Mouse (Mus musculus): ENCODE measurements at regions not wholly inside any gene's neighbourhood (a gene's known extent, or its start where the extent isn't known, plus 50 kb on each side); places are given as distances from the start of the nearest gene placed in this dataset.

- no peak for DNase-seq (ENCODE audit: low spot score)
- WGBS: 85% methylated on average over 13 of the region's 13 CpGs
- H3K27ac ChIP-seq (replicated peaks): no peak overlapping the region
These were observed 253.4 kb upstream of the Hnrnpa3 start for GRCm38 (mm10) chr2:75405524-75406214.

GRCm38 (mm10) chr2:75406721-75407455, 252.2 kb upstream of the Hnrnpa3 start:
- Histone ChIP-seq H3K36me3 (no peaks in the 10 kb centered on the region), H3K4me3 (no peak overlapping the region), H3K27me3 (ENCODE audit: low read depth, poor library complexity, severe bottlenecking) (no peaks in the 10 kb centered on the region), H3K9me3 (replicated peaks) (no peaks in the 10 kb centered on the region), H3K4me1 (peaks cover 21% of the 10 kb centered on the region), H3K27ac (replicated peaks) (no peak overlapping the region)
- WGBS: 78% methylated on average over 6 of the region's 6 CpGs
- DNase-seq (ENCODE audit: low spot score): no peak

More at GRCm38 (mm10) chr2:75405524-75406214, 253.4 kb upstream of the Hnrnpa3 start:
- Histone ChIP-seq H3K36me3 (no peaks in the 10 kb centered on the region), H3K4me3 (no peak overlapping the region), H3K27me3 (ENCODE audit: low read depth, poor library complexity, severe bottlenecking) (no peaks in the 10 kb centered on the region), H3K4me1 (peaks cover 21% of the 10 kb centered on the region), H3K9me3 (replicated peaks) (no peaks in the 10 kb centered on the region)

GRCm38 (mm10) chr2:75407560-75407959, 251.5 kb upstream of the Hnrnpa3 start:
- no peak for DNase-seq (ENCODE audit: low spot score)
- Histone ChIP-seq H3K4me3 (no peak overlapping the region), H3K9me3 (replicated peaks) (no peaks in the 10 kb centered on the region), H3K36me3 (no peaks in the 10 kb centered on the region), H3K27me3 (ENCODE audit: low read depth, poor library complexity, severe bottlenecking) (no peaks in the 10 kb centered on the region), H3K27ac (replicated peaks) (no peak overlapping the region), H3K4me1 (peaks cover 21% of the 10 kb centered on the region)
- 81% methylated on average over 4 of the region's 4 CpGs for WGBS

GRCm38 (mm10) chr2:75408016-75408415, 251.0 kb upstream of the Hnrnpa3 start:
- no peak for DNase-seq (ENCODE audit: low spot score)
- 93% methylated on average over 2 of the region's 2 CpGs for WGBS
- H3K4me1 ChIP-seq: peaks cover 21% of the 10 kb centered on the region

GRCm38 (mm10) chr2:75409806-75410205, 249.3 kb upstream of the Hnrnpa3 start:
- no peak overlapping the region for H3K27ac ChIP-seq (replicated peaks)
- no peaks in the 10 kb centered on the region for H3K36me3 ChIP-seq
- no peak for DNase-seq (ENCODE audit: low spot score)
- WGBS: 89% methylated on average over 7 of the region's 7 CpGs
- H3K4me1 ChIP-seq: peaks cover 19% of the 10 kb centered on the region
- no peak overlapping the region for H3K4me3 ChIP-seq
- H3K27me3 ChIP-seq (ENCODE audit: low read depth, poor library complexity, severe bottlenecking): no peaks in the 10 kb centered on the region
- H3K9me3 ChIP-seq (replicated peaks): no peaks in the 10 kb centered on the region

More at GRCm38 (mm10) chr2:75408016-75408415, 251.0 kb upstream of the Hnrnpa3 start:
- no peaks in the 10 kb centered on the region for H3K9me3 ChIP-seq (replicated peaks)
- no peak overlapping the region for H3K27ac ChIP-seq (replicated peaks)
- H3K4me3 ChIP-seq: no peak overlapping the region
- H3K27me3 ChIP-seq (ENCODE audit: low read depth, poor library complexity, severe bottlenecking): no peaks in the 10 kb centered on the region
- no peaks in the 10 kb centered on the region for H3K36me3 ChIP-seq

GRCm38 (mm10) chr2:75412735-75413134, 246.3 kb upstream of the Hnrnpa3 start:
- no peak for DNase-seq (ENCODE audit: low spot score)
- Histone ChIP-seq H3K4me3 (no peak overlapping the region), H3K27ac (replicated peaks) (no peak overlapping the region), H3K27me3 (ENCODE audit: low read depth, poor library complexity, severe bottlenecking) (no peaks in the 10 kb centered on the region), H3K36me3 (no peaks in the 10 kb centered on the region), H3K9me3 (replicated peaks) (no peaks in the 10 kb centered on the region), H3K4me1 (no peaks in the 10 kb centered on the region)
- 96% methylated on average over 5 of the region's 5 CpGs for WGBS

- H3K4me3 ChIP-seq: no peak overlapping the region
- H3K36me3 ChIP-seq: no peaks in the 10 kb centered on the region
- H3K9me3 ChIP-seq (replicated peaks): no peaks in the 10 kb centered on the region
- no peak overlapping the region for H3K27ac ChIP-seq (replicated peaks)
- WGBS: 90% methylated on average over 2 of the region's 2 CpGs
- no peak for DNase-seq (ENCODE audit: low spot score)
- H3K27me3 ChIP-seq (ENCODE audit: low read depth, poor library complexity, severe bottlenecking): no peaks in the 10 kb centered on the region
- H3K4me1 ChIP-seq: peaks cover 12% of the 10 kb centered on the region
These were observed 240.4 kb upstream of the Hnrnpa3 start for GRCm38 (mm10) chr2:75418689-75419088.

- Histone ChIP-seq H3K9me3 (replicated peaks) (no peaks in the 10 kb centered on the region), H3K27me3 (ENCODE audit: low read depth, poor library complexity, severe bottlenecking) (no peaks in the 10 kb centered on the region), H3K4me3 (no peak overlapping the region), H3K4me1 (peaks cover 17% of the 10 kb centered on the region), H3K36me3 (no peaks in the 10 kb centered on the region), H3K27ac (replicated peaks) (no peak overlapping the region)
- DNase-seq (ENCODE audit: low spot score): no peak
- WGBS: 93% methylated on average over 1 of the region's 1 CpGs
These were observed 239.9 kb upstream of the Hnrnpa3 start for GRCm38 (mm10) chr2:75419142-75419541.

GRCm38 (mm10) chr2:75422798-75423685, 236.0 kb upstream of the Hnrnpa3 start:
- Histone ChIP-seq H3K4me1 (peaks cover 33% of the 10 kb centered on the region), H3K9me3 (replicated peaks) (no peaks in the 10 kb centered on the region), H3K36me3 (no peaks in the 10 kb centered on the region), H3K4me3 (no peak overlapping the region), H3K27ac (replicated peaks) (no peak overlapping the region; the same call in 1 of the 2 replicates), H3K27me3 (ENCODE audit: low read depth, poor library complexity, severe bottlenecking) (no peaks in the 10 kb centered on the region)
- DNase-seq (ENCODE audit: low spot score): no peak
- 86% methylated on average over 20 of the region's 20 CpGs for WGBS

- Histone ChIP-seq H3K27ac (replicated peaks) (peak overlapping the region; percentile 49), H3K27me3 (ENCODE audit: low read depth, poor library complexity, severe bottlenecking) (no peaks in the 10 kb centered on the region), H3K4me3 (no peak overlapping the region), H3K36me3 (no peaks in the 10 kb centered on the region), H3K9me3 (replicated peaks) (no peaks in the 10 kb centered on the region), H3K4me1 (peaks cover 33% of the 10 kb centered on the region)
- WGBS: 43% methylated on average over 5 of the region's 5 CpGs
- DNase-seq (ENCODE audit: low spot score): peak; percentile 18
These were observed 235.2 kb upstream of the Hnrnpa3 start for GRCm38 (mm10) chr2:75423872-75424271.

- DNase-seq (ENCODE audit: low spot score): no peak
- H3K4me1 ChIP-seq: peaks cover 33% of the 10 kb centered on the region
- H3K27me3 ChIP-seq (ENCODE audit: low read depth, poor library complexity, severe bottlenecking): no peaks in the 10 kb centered on the region
- no peaks in the 10 kb centered on the region for H3K36me3 ChIP-seq
- no peak overlapping the region for H3K4me3 ChIP-seq
- 61% methylated on average over 7 of the region's 7 CpGs for WGBS
- no peak overlapping the region for H3K27ac ChIP-seq (replicated peaks)
- no peaks in the 10 kb centered on the region for H3K9me3 ChIP-seq (replicated peaks)
These were observed 234.7 kb upstream of the Hnrnpa3 start for GRCm38 (mm10) chr2:75424363-75424762.

GRCm38 (mm10) chr2:75424911-75425310, 234.2 kb upstream of the Hnrnpa3 start:
- 90% methylated on average over 14 of the region's 14 CpGs for WGBS
- DNase-seq (ENCODE audit: low spot score): no peak

More at GRCm38 (mm10) chr2:75424911-75425310, 234.2 kb upstream of the Hnrnpa3 start:
- Histone ChIP-seq H3K36me3 (no peaks in the 10 kb centered on the region), H3K4me1 (peaks cover 33% of the 10 kb centered on the region), H3K27ac (replicated peaks) (no peak overlapping the region), H3K9me3 (replicated peaks) (no peaks in the 10 kb centered on the region), H3K27me3 (ENCODE audit: low read depth, poor library complexity, severe bottlenecking) (no peaks in the 10 kb centered on the region), H3K4me3 (no peak overlapping the region)
